Mouse (Mus musculus) G1E-ER4 (cell line): Measurements from ENCODE around the gene Slc22a14. TPM values are rescaled to one million over a fixed set of nuclear protein-coding genes. Genes with fewer than 3 reads are reported as not detected.

Experiments used
- GATA1 ChIP-seq: IDR thresholded peaks from one replicate; pipeline ENCODE4 v1.8.0; 2012; ENCODE audit warnings: low read length, inconsistent platforms
- polyA plus RNA-seq: library from polyadenylated mRNA; stranded (reverse); fragments of >175 nt; gene quantifications from 2 replicates; pipeline ENCODE4 v1.2.3, GENCODE M21; 2012

The Slc22a14 gene
- polyA plus RNA-seq, 1 experiment, result not detected

DNA sequence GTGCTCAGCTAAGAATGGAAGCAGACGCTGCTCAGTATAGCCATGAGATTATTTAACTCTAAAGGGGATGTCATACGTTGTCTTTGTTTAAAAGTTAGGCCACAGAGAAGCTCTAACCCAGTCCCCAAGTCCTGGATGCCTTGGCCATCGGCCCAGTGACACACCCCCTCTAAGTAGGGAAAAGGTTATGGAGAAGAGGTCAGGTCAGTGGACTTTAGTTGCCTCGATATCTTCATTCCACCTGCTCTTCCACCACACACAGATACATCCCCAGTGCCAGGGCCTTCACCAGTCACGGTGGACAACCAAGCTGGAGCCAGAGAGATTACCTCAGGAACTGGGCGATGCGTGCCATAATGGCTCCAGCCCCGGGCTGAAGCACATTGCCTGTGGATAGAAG lies 209.9 kb downstream of the Slc22a14 start:
- TF ChIP-seq GATA1, result no peak

GRCm38 (mm10) chr9:119151751-119152150 lies 213.6 kb downstream of the Slc22a14 start:
- no peak for TF ChIP-seq GATA1

GRCm38 (mm10) chr9:119149601-119150000 lies 215.8 kb downstream of the Slc22a14 start:
- no peak for TF ChIP-seq GATA1

DNA sequence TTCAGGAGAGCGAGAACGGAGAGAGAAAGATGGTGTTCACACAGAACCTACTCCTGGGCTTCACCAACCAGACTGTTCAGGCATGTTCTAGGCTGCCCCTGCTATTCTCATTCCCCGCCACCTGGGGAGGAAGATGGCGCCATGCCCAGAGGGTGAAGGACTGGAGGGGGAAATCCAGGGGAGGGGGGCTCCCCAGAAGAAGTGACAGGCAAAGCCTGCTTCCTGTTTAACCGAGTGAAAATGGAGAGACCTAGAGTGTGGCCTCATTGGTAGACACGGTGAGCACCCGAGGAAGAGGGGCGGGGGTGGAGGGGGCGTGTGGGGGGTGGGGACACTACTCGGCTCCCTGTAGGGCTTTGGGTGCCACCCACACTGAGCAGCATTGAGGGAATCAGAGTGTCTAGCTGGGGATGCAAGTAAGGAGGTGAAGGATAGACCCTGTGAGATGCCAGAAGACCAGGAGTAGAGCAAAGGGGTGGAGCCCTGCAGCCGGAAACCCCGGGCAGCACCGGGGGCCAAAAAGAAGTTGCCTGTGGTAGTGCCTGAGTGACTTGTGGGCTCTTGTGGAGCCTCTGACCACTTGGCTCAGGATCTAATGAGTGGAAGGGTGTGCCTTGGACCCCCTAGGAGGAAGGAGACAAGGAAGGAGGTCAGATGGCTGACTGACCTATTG lies 219.1 kb downstream of the Slc22a14 start:
- TF ChIP-seq GATA1, result no peak

GRCm38 (mm10) chr9:119145638-119146037 lies 219.7 kb downstream of the Slc22a14 start:
- TF ChIP-seq GATA1, result no peak

- TF ChIP-seq GATA1, result no peak
Measured at GRCm38 (mm10) chr9:119145137-119145536, 220.2 kb downstream of the Slc22a14 start.

DNA sequence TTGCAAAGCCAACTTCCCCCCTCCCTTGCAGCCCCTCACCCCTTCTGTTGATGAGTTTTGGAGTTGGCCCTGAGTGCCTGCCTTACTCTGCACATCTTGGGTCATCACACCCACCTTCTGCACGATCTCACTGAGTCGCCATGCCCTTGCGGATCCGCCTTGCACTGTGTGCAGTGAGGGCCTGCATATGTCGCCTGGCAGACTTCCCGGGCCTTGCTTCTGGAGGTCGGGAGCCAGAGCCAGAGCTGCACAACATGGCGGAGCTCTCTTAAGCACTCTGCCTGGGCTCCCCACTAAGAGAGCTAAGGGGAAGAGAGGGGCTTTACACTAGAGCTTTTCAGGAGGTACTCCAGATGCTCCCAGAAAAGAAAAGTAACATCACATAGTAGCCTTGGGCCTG lies 220.7 kb downstream of the Slc22a14 start:
- TF ChIP-seq GATA1, result no peak

DNA sequence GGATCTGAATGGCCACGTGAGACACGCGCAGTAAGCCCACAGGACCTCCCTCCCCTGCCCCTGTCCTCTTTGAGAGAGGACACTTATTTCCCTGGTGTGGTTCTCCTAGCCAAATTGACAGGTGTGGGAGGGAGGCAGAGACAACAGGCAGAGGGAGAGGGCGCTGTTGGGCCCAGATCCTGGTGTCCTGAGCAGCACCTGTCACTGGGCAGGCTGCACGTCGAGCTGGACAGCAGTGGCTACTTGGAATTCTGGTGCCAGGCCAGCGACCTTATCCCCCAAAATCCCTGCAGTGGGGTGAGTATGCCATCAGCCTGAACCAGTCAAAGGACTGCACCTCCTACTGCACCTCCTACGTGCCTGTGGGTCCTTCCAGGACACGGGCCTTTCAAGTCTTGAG lies 222.0 kb downstream of the Slc22a14 start:
- TF ChIP-seq GATA1, result no peak

DNA sequence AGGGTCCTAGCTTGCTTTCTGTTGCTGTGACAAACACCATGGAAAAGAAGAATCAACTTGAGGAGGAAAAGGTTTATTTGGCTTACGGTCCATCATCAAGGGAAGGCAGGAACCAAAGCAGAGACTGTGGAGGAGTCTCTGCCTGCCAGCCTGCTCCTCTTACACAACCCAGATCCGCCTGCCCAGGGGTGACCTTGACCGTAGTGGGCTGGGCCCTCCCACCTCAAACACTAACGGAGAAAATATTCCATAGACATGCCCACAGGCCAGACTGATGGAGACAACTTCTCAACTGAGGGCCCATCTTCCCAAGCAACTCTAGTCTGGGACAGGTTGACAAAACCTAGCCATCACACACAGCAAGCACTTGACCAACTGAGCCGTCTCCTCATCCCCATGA lies 223.3 kb downstream of the Slc22a14 start:
- no peak for TF ChIP-seq GATA1

- TF ChIP-seq GATA1, result no peak
Measured at GRCm38 (mm10) chr9:119138836-119139235, 226.5 kb downstream of the Slc22a14 start.

DNA sequence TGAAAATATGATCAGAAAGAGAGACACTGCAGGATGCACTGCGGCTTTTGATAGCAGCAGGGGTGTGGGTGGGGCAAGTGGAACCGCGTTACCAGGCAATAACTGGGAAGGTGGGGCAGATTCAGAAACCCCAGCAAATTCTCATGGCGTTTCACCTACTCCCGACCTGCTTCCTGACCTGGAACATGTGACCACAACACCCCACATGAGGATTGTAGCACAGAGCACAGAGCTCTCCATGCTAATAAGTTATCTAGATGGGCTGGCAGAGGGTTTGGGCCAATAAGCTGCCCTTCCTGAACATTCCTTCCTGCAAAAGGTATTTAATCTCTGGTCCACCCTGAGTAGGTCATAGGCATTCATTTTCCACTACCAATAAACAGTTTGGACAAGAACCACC lies 234.7 kb downstream of the Slc22a14 start:
- no peak for TF ChIP-seq GATA1

- no peak for TF ChIP-seq GATA1
Measured at GRCm38 (mm10) chr9:119128436-119129181, 236.7 kb downstream of the Slc22a14 start.

GRCm38 (mm10) chr9:119122596-119123369 lies 242.6 kb downstream of the Slc22a14 start:
- TF ChIP-seq GATA1, result no peak

DNA sequence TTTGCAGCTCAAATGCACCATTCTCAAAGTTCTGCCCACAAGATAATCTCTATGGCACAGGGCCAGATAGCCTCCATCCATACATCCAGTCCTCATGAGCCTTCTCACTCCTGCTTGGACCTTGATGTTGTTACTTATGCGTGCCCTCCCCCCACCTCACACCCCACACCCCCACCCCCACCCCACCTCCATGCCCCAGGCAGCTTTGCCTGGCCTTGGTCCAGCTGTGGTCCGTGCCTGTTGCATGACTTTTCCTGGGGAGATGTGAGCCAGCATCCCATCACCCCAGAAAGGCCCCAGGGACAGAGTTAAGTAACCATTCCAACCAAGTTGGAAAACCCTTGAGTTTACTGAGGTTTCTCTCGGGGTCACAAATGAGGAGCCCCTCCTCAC lies 245.2 kb downstream of the Slc22a14 start:
- TF ChIP-seq GATA1, result no peak

Other genes with a start within 250 kb of the Slc22a14 start
- not detected in 2 replicates for gene Acaa1b, start 208.5 kb downstream of the Slc22a14 start, polyA plus RNA-seq
- not detected in 2 replicates for gene Gm47289, start 206.4 kb downstream of the Slc22a14 start, polyA plus RNA-seq
- gene Slc22a13, start 156.5 kb downstream of the Slc22a14 start, polyA plus RNA-seq, result not detected in 2 replicates
- gene Oxsr1, start 43.1 kb downstream of the Slc22a14 start, polyA plus RNA-seq, result 27.0 and 32.4 TPM in 2 replicates
- gene Acaa1a, start 25.9 kb downstream of the Slc22a14 start, polyA plus RNA-seq, result 104 and 129 TPM in 2 replicates
- 20.9 and 22.4 TPM in 2 replicates for gene Myd88, start 24.1 kb downstream of the Slc22a14 start, polyA plus RNA-seq
- gene Xylb, start 8.2 kb downstream of the Slc22a14 start, polyA plus RNA-seq, result 17.2 and 21.3 TPM in 2 replicates
- 11.7 and 12.2 TPM in 2 replicates for gene Acvr2b, start 36.6 kb upstream of the Slc22a14 start, polyA plus RNA-seq
- gene Exog, start 79.4 kb upstream of the Slc22a14 start, polyA plus RNA-seq, result 2.4 and 3.8 TPM in 2 replicates
- gene Scn5a, start 213.5 kb upstream of the Slc22a14 start, polyA plus RNA-seq, result not detected in 2 replicates